Mouse (Mus musculus) limb, embryonic 11.5 days (tissue): ENCODE results near the gene Cux2. TPM values are rescaled to one million over a fixed set of nuclear protein-coding genes. Genes with fewer than 3 reads are reported as not detected.

Experiments
- ATAC-seq: fragments of 200-750 bp; cut with Nextera tagmentation; 2 replicates; pipeline ENCODE4 v1.8.0; 2017; ENCODE audit warnings: low read depth; ENCODE audit not compliant: insufficient number of reproducible peaks, low FRiP score, low TSS enrichment
- DNase-seq: peaks from one replicate; pipeline ENCODE4 v3.0.0-alpha.2; 2015; ENCODE audit warnings: low spot score
- H3K27ac ChIP-seq: fragments of 300-500 bp; sonication (generic); replicated peaks from 2 replicates; pipeline ENCODE4 v1.5.1; 2014; ENCODE audit warnings: low read depth, mild to moderate bottlenecking, low read length
- H3K27me3 ChIP-seq: fragments of 300-500 bp; sonication (generic); 2 replicates; pipeline ENCODE4 v1.6.1; 2014; ENCODE audit warnings: mild to moderate bottlenecking, low read length, mixed read lengths; ENCODE audit not compliant: control insufficient read depth, insufficient read depth
- H3K36me3 ChIP-seq: fragments of 300-500 bp; sonication (generic); 2 replicates; pipeline ENCODE4 v1.6.1; 2014; ENCODE audit warnings: mild to moderate bottlenecking, low read length, moderate library complexity, mixed read lengths; ENCODE audit not compliant: control insufficient read depth, insufficient read depth
- H3K4me1 ChIP-seq: fragments of 300-500 bp; sonication (generic); 2 replicates; pipeline ENCODE4 v1.6.1; 2014; ENCODE audit warnings: low read length, mixed read lengths; ENCODE audit not compliant: control insufficient read depth, insufficient read depth
- H3K4me2 ChIP-seq: fragments of 300-500 bp; sonication (generic); 2 replicates; pipeline ENCODE4 v1.6.1; 2014; ENCODE audit warnings: low read depth, mild to moderate bottlenecking, moderate library complexity; ENCODE audit not compliant: severe bottlenecking
- H3K4me3 ChIP-seq: fragments of 300-500 bp; sonication (generic); 2 replicates; pipeline ENCODE4 v1.5.1; 2014; ENCODE audit warnings: low read depth, low read length
- H3K9ac ChIP-seq: fragments of 300-500 bp; sonication (generic); 2 replicates; pipeline ENCODE4 v1.6.1; 2014; ENCODE audit warnings: mild to moderate bottlenecking, low read length
- H3K9me3 ChIP-seq: fragments of 300-500 bp; sonication (generic); 2 replicates; pipeline ENCODE4 v1.6.1; 2016; ENCODE audit warnings: low read length; ENCODE audit not compliant: control insufficient read depth
- WGBS: fragments of 180-500 bp; shearing (Covaris S2); extraction: QIAGEN DNeasy Blood & Tissue Kit; methylation state at CpG from one replicate; pipeline ENCODE4 v1.1.7; 2014; 5-methylcytosine and 5-hydroxymethylcytosine counted together
- polyA plus RNA-seq: library from polyadenylated mRNA; unstranded; fragments of >200 nt; fragmentation: Nextera tagmentation; extraction: Ambion mirVana; gene quantifications from 2 replicates; pipeline ENCODE4 v1.2.1, GENCODE M21; 2014

Gene Cux2
- polyA plus RNA-seq, 1 experiment from 2014 or later, result 3.7 TPM

DNA sequence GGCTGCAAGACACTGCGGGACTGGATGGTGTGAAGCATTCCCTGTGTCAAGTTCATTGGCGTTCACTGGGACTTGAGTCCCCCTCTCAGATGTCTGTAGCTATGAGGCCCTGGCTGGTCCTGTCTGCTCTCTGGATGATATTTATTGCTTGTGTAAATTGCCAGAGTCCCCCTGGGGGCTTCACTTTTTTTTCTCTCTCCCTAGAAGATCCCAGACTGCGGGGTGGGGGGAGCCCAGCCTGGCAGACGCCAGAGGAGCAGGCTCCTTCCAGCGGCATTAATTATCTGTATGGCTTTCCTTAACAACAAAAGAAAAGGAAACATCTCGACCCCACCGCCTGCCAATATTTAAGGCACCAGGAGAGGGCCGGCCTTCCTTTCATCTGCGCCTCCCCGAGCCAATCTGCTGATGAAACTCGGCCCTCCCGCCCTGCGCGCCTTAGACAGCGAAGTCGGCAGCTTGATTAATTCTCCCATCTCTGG lies 68.2 kb downstream of the Cux2 start:
- WGBS, result 1% methylated on average over 16 of the region's 16 CpGs
- H3K4me2 ChIP-seq, result peak overlapping the region; percentile 7; the same call in 1 of the 2 replicates

DNA sequence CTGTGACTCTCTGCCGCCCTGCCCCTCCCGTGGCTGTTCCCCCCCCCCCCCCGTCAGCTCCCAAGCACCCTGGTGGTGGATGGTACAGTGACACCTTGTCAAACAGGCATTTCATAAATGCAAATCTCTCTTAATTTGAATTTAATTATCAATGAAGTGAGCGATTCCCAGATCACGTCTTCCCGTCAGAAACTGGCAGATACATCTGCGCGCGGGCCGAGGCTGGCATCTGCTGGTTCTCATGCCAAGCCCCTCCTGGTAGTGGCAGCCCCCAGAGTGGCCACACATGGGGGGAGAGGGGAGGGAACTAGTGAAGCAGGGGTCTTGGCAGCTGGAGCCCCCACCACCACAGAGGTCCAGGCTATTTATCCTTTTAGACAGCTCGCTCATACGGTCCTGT lies 73.6 kb downstream of the Cux2 start:
- H3K9me3 ChIP-seq, result no peaks in the 10 kb centered on the region
- H3K4me1 ChIP-seq, result peaks cover 13% of the 10 kb centered on the region
- no peak overlapping the region for H3K4me3 ChIP-seq
- 90% methylated on average over 12 of the region's 12 CpGs for WGBS
- H3K27ac ChIP-seq, result no peak overlapping the region
- no peak for DNase-seq
- H3K36me3 ChIP-seq, result no peaks in the 10 kb centered on the region
- H3K27me3 ChIP-seq, result no peaks in the 10 kb centered on the region
- no peak overlapping the region for H3K9ac ChIP-seq
- H3K4me2 ChIP-seq, result no peak overlapping the region
- ATAC-seq, result no peak

More for the DNA sequence above, 68.2 kb downstream of the Cux2 start:
- Histone ChIP-seq H3K4me1 (peaks cover 6% of the 10 kb centered on the region; the same call in 1 of the 2 replicates), H3K9ac (no peak overlapping the region), H3K36me3 (no peaks in the 10 kb centered on the region), H3K27me3 (no peaks in the 10 kb centered on the region), H3K27ac (no peak overlapping the region; the same call in 1 of the 2 replicates), H3K9me3 (no peaks in the 10 kb centered on the region), H3K4me3 (no peak overlapping the region)
- DNase-seq (peak; percentile 70), ATAC-seq (peak; percentile 44; the same call in 1 of the 2 replicates)

DNA sequence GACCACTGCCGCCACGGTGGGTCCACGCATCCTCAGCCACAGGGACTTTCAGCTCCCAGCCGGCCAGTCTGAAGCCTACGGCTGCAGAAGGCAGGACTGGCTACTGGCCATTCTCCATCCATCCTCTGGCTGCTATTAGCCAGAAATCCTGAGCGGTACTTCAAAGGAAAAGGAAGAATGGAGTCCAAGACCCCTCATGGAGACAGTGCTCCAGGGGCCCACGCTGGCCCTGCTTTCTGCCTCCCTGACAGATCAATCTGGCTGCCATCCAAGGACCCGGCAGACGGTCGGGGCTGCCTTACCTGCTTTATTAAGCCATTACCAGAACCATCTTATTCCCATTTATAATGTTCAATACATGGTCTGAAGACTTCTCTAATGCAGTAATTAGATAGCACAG lies 76.4 kb downstream of the Cux2 start:
- Histone ChIP-seq H3K4me2 (no peak overlapping the region), H3K4me3 (no peak overlapping the region), H3K9ac (no peak overlapping the region), H3K27me3 (no peaks in the 10 kb centered on the region), H3K9me3 (no peaks in the 10 kb centered on the region), H3K27ac (no peak overlapping the region), H3K36me3 (no peaks in the 10 kb centered on the region), H3K4me1 (peaks cover 12% of the 10 kb centered on the region)
- ATAC-seq (no peak), DNase-seq (no peak)
- 37% methylated on average over 10 of the region's 10 CpGs for WGBS

GRCm38 (mm10) chr5:121972680-121973192 lies 77.2 kb downstream of the Cux2 start:
- ATAC-seq (0 out of 2 replicates have a peak, but pooled peaks have one; percentile 29), DNase-seq (peak; percentile 69)
- no peak overlapping the region for H3K27ac ChIP-seq
- H3K4me3 ChIP-seq, result no peak overlapping the region
- no peaks in the 10 kb centered on the region for H3K36me3 ChIP-seq
- H3K4me1 ChIP-seq, result peaks cover 12% of the 10 kb centered on the region
- peak overlapping the region; percentile 8; the same call in 1 of the 2 replicates for H3K9ac ChIP-seq
- no peaks in the 10 kb centered on the region for H3K27me3 ChIP-seq
- WGBS, result 25% methylated on average over 23 of the region's 23 CpGs
- no peaks in the 10 kb centered on the region for H3K9me3 ChIP-seq
- H3K4me2 ChIP-seq, result no peak overlapping the region; the same call in 1 of the 2 replicates

- Histone ChIP-seq H3K36me3 (no peaks in the 10 kb centered on the region), H3K27me3 (no peaks in the 10 kb centered on the region), H3K9me3 (no peaks in the 10 kb centered on the region), H3K4me2 (no peak overlapping the region), H3K4me3 (no peak overlapping the region), H3K27ac (no peak overlapping the region), H3K4me1 (peaks cover 26% of the 10 kb centered on the region), H3K9ac (no peak overlapping the region)
- WGBS, result 84% methylated on average over 15 of the region's 15 CpGs
- DNase-seq (no peak), ATAC-seq (no peak)
These were observed 80.9 kb downstream of the Cux2 start for GRCm38 (mm10) chr5:121968999-121969398.

GRCm38 (mm10) chr5:121968416-121968815 lies 81.5 kb downstream of the Cux2 start:
- ATAC-seq (no peak), DNase-seq (no peak)
- Histone ChIP-seq H3K4me3 (no peak overlapping the region), H3K9ac (no peak overlapping the region), H3K27me3 (no peaks in the 10 kb centered on the region), H3K36me3 (no peaks in the 10 kb centered on the region), H3K9me3 (no peaks in the 10 kb centered on the region), H3K27ac (no peak overlapping the region), H3K4me1 (peaks cover 24% of the 10 kb centered on the region), H3K4me2 (no peak overlapping the region)
- 78% methylated on average over 15 of the region's 15 CpGs for WGBS

GRCm38 (mm10) chr5:121967520-121967919 lies 82.4 kb downstream of the Cux2 start:
- Histone ChIP-seq H3K4me3 (no peak overlapping the region), H3K9ac (no peak overlapping the region), H3K4me2 (no peak overlapping the region), H3K9me3 (no peaks in the 10 kb centered on the region), H3K27ac (no peak overlapping the region), H3K36me3 (no peaks in the 10 kb centered on the region), H3K27me3 (no peaks in the 10 kb centered on the region), H3K4me1 (peaks cover 16% of the 10 kb centered on the region)
- WGBS, result 78% methylated on average over 5 of the region's 5 CpGs
- ATAC-seq, result no peak
- no peak for DNase-seq

- Histone ChIP-seq H3K27me3 (no peaks in the 10 kb centered on the region), H3K4me1 (peaks cover 14% of the 10 kb centered on the region), H3K4me3 (no peak overlapping the region), H3K9me3 (no peaks in the 10 kb centered on the region), H3K9ac (no peak overlapping the region), H3K36me3 (no peaks in the 10 kb centered on the region), H3K4me2 (peak overlapping the region; percentile 30), H3K27ac (no peak overlapping the region)
- ATAC-seq, result no peak
- DNase-seq, result peak; percentile 64
- WGBS, result 13% methylated on average over 16 of the region's 16 CpGs
These were observed 83.0 kb downstream of the Cux2 start for GRCm38 (mm10) chr5:121966940-121967339.

- peaks cover 14% of the 10 kb centered on the region for H3K4me1 ChIP-seq
- DNase-seq (no peak), ATAC-seq (no peak)
- no peak overlapping the region for H3K9ac ChIP-seq
- H3K36me3 ChIP-seq, result no peaks in the 10 kb centered on the region
- H3K4me2 ChIP-seq, result no peak overlapping the region
- H3K9me3 ChIP-seq, result no peaks in the 10 kb centered on the region
- H3K27ac ChIP-seq, result no peak overlapping the region
- no peak overlapping the region for H3K4me3 ChIP-seq
- no peaks in the 10 kb centered on the region for H3K27me3 ChIP-seq
- WGBS, result 87% methylated on average over 10 of the region's 10 CpGs
These were observed 86.9 kb downstream of the Cux2 start for GRCm38 (mm10) chr5:121962974-121963373.
